Mouse (Mus musculus) heart, postnatal 0 days (tissue): ENCODE results near the gene Efna2. TPM values are rescaled to one million over a fixed set of nuclear protein-coding genes. Genes with fewer than 3 reads are reported as not detected.

ENCODE experiments used
- ATAC-seq: fragments of 200-750 bp; cut with Nextera tagmentation; 2 replicates; pipeline ENCODE4 v1.8.0; 2017; ENCODE audit warnings: low read depth, moderate number of reproducible peaks, moderate library complexity; ENCODE audit not compliant: insufficient read depth
- DNase-seq: peaks from one replicate; pipeline ENCODE4 v3.0.0-alpha.2; 2016; ENCODE audit warnings: low spot score
- H3K27ac ChIP-seq: fragments of 300-500 bp; sonication (generic); 2 replicates; pipeline ENCODE4 v1.5.1; 2014; ENCODE audit warnings: low read depth, mild to moderate bottlenecking
- H3K27me3 ChIP-seq: fragments of 300-500 bp; sonication (generic); 2 replicates; pipeline ENCODE4 v1.6.1; 2014; ENCODE audit warnings: low read length, mixed read lengths; ENCODE audit not compliant: control insufficient read depth, insufficient read depth
- H3K36me3 ChIP-seq: fragments of 300-500 bp; sonication (generic); replicated peaks from 2 replicates; pipeline ENCODE4 v1.6.1; 2014; ENCODE audit warnings: low read length, mixed read lengths; ENCODE audit not compliant: control insufficient read depth, insufficient read depth
- H3K4me1 ChIP-seq: fragments of 300-500 bp; sonication (generic); 2 replicates; pipeline ENCODE4 v1.6.1; 2014; ENCODE audit warnings: antibody characterized with exemption; ENCODE audit not compliant: control insufficient read depth, insufficient read depth
- H3K4me2 ChIP-seq: fragments of 300-500 bp; sonication (generic); 2 replicates; pipeline ENCODE4 v1.6.1; 2014; ENCODE audit warnings: low read depth, mild to moderate bottlenecking, low read length, moderate library complexity
- H3K4me3 ChIP-seq: fragments of 300-500 bp; sonication (generic); 2 replicates; pipeline ENCODE4 v1.5.1; 2014; ENCODE audit warnings: low read depth, low read length
- H3K9ac ChIP-seq: fragments of 300-500 bp; sonication (generic); replicated peaks from 2 replicates; pipeline ENCODE4 v1.6.1; 2014; ENCODE audit warnings: low read depth, low read length, mixed read lengths
- H3K9me3 ChIP-seq: fragments of 300-500 bp; sonication (generic); replicated peaks from 2 replicates; pipeline ENCODE4 v1.6.1; 2016; ENCODE audit warnings: low read length; ENCODE audit not compliant: control insufficient read depth
- CTCF ChIP-seq: IDR thresholded peaks from 2 replicates; pipeline ENCODE4 v1.5.1; 2016; ENCODE audit warnings: antibody characterized with exemption, control low read depth, low read depth
- EP300 ChIP-seq: IDR thresholded peaks from 2 replicates; pipeline ENCODE4 v1.6.1; 2016; ENCODE audit warnings: antibody characterized with exemption, low read depth
- WGBS: fragments of 180-500 bp; shearing (Covaris S2); extraction: QIAGEN DNeasy Blood & Tissue Kit; methylation state at CpG from one replicate; pipeline ENCODE4 v1.1.7; 2014; 5-methylcytosine and 5-hydroxymethylcytosine counted together
- polyA plus RNA-seq: library from polyadenylated mRNA; unstranded; fragments of >200 nt; fragmentation: Nextera tagmentation; extraction: Ambion mirVana; gene quantifications from 2 replicates; pipeline ENCODE4 v1.2.1, GENCODE M21; 2015
- total RNA-seq: library from RNA; depleted of rRNA; stranded (reverse); fragments of >200 nt; gene quantifications from 2 replicates; pipeline ENCODE4 v1.2.3, GENCODE M21; 2014; ENCODE audit warnings: low replicate concordance; rRNA removed

Gene Efna2
- total RNA-seq (2.4 and 3.0 TPM in 2 replicates), polyA plus RNA-seq (3.3 and 3.7 TPM in 2 replicates)

DNA sequence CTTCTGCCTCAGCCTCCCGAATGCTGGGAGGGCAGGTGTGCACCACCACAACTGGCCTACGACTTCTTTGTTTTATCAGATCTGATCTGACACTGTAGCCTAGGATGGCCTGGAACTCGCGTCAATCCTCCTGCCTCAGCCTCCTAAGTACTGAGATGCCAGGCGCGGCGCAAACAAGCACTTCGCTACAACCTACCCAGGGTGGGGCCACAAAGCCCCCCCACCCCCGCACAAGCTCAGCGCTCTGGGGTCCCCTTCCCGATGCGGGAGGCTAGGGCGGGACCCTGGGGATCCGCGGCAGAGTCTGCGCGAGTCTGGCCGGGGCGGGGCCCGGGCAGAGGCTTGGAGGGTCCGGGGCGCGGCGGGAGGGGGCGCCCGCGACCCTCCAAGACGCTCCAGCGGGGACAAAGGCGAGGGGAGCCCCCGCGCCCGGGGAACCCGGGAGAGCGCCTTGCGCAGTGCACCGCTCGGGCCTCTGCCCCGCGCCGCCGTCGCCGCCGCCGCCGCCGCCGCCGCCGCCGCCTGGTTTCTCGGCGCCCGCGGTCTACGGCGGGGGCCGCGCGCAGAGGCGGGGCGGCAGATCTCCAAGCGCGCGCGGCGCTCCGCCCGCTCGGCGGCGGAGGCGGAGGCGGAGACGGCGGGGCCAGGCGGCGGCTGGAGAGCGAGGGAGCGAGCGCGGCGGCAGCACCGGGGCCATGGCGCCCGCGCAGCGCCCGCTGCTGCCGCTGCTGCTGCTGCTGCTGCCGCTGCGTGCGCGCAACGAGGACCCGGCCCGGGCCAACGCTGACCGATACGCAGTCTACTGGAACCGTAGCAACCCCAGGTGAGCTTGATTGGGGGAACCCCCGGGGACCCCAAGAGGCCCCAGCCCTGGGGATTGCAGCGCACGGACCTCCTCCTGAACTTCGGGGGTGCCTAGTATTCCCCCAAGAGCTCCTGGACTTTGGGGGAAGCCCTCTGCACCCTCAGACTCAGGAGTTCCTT, at the start of gene Efna2:
TSS of gene Efna2 (plus strand) at position 415 of the 984 bp plus-strand sequence.
- peak; percentile 43 for DNase-seq

DNA sequence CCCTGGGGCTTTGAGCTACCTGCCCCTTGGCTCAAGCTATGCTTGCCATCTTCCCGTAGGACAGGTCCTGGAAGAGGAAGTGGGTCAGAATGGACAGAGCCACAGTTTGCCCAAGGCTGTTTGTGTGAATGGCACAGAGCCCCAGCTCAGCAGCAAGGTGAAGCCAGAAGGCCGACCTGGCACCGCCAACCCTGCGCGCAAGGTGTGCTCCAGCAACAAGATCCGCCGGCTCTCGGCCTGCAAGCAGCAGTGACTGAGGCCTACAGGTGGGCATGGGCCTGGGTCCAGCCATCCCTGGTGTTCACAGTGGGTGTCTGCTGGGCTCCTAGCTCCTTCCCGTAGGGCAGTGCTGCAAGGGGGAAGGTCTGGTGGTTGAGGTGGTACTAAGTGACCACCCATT, 49.4 kb upstream of the Efna2 start:
- no peaks in the 10 kb centered on the region for H3K27me3 ChIP-seq
- no peak overlapping the region for H3K4me2 ChIP-seq
- H3K9ac ChIP-seq = no peak overlapping the region
- ATAC-seq = no peak
- no peak overlapping the region for H3K27ac ChIP-seq
- no peak overlapping the region for H3K4me3 ChIP-seq
- TF ChIP-seq CTCF (no peak), EP300 (no peak)
- DNase-seq = no peak
- peaks cover 73% of the 10 kb centered on the region for H3K36me3 ChIP-seq
- 0 out of 2 replicates have a peak, but pooled peaks cover 4% of the 10 kb centered on the region for H3K4me1 ChIP-seq
- no peaks in the 10 kb centered on the region for H3K9me3 ChIP-seq
- 86% methylated on average over 9 of the region's 9 CpGs for WGBS

More for the DNA sequence above, at the start of gene Efna2:
- Histone ChIP-seq H3K36me3 (no peaks in the 10 kb centered on the region), H3K27ac (no peak within 1 kb of the TSS), H3K27me3 (0 out of 2 replicates have a peak, but pooled peaks cover 7% of the 10 kb centered on the region), H3K9ac (peak within 1 kb of the TSS; percentile 69), H3K4me1 (no peaks in the 10 kb centered on the region), H3K4me2 (peak within 1 kb of the TSS; percentile 77), H3K9me3 (no peaks in the 10 kb centered on the region), H3K4me3 (peak within 1 kb of the TSS; percentile 64)
- peak; percentile 33 for ATAC-seq
- 4% methylated on average over 42 of the region's 106 CpGs for WGBS
- no peak for TF ChIP-seq EP300
- TF ChIP-seq CTCF = no peak

DNA sequence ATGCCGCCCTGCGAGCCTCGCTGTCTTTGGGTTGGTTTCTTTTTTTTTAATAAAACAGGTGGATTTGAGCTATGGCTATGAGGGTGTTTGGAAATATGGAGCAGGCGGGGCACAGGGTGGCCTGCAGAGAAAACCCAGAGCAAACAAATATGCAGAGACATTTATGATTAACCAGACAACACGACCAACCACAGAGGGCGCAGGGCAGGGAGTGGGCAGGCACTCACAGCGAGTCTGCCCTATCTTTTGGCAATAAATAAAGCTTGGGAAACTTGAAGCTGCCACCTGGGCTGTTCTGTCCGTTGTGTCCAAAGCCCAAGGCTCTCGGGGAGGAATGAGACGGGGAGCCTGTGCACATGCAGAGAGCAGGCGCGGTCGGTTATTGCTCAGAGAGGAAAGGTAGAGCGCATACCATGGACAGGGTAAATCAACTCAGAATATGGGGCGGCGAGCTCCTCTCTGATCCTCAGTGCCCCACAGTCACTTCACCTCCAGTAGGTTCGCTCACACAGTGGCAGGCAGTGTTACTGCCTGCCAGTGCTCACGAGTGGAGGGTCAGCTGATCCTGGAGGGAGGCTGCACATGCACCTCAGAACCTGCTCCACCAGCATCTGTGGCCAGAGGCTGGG, 48.8 kb upstream of the Efna2 start:
- ATAC-seq (no peak), DNase-seq (no peak)
- no peak overlapping the region for H3K9ac ChIP-seq
- TF ChIP-seq EP300 (no peak), CTCF (no peak)
- 87% methylated on average over 18 of the region's 18 CpGs for WGBS
- no peaks in the 10 kb centered on the region for H3K27me3 ChIP-seq
- H3K36me3 ChIP-seq = peaks cover 66% of the 10 kb centered on the region
- no peak overlapping the region for H3K4me2 ChIP-seq
- H3K9me3 ChIP-seq = no peaks in the 10 kb centered on the region
- no peak overlapping the region for H3K4me3 ChIP-seq
- H3K27ac ChIP-seq = no peak overlapping the region
- 0 out of 2 replicates have a peak, but pooled peaks cover 4% of the 10 kb centered on the region for H3K4me1 ChIP-seq

DNA sequence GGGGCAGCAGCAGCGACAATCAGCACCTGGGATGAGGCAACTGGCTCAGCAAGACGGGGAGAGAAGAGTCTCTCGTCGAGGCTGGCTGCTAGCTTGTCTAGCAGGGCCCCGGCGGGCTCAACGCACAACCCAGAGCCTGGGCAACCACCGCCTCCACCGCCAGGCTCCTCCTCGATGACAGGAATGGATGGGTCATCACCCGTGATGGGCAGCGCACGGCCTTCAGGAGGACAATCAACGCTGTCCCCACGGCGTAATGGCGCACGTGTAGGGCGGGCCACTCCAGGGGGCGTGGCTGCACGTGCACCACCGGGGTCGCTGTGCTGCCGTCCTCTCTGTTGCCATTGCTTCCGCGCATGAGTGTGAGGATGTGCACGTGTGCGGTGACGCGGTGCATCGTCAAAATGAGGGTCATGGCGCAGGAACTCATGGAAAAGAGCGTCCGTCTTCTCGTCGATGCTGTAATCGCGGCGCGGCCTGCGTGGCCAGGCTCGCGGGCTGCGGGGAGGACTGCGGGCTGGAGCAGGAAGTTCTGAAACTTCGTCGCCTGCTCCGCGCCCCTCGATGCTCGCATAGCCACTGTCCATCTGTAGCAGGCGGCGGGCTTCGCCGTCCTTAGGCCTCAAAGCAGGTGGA, 47.8 kb upstream of the Efna2 start:
- Histone ChIP-seq H3K9ac (no peak overlapping the region), H3K4me2 (no peak overlapping the region), H3K4me1 (0 out of 2 replicates have a peak, but pooled peaks cover 4% of the 10 kb centered on the region), H3K4me3 (no peak overlapping the region), H3K9me3 (no peaks in the 10 kb centered on the region), H3K27ac (no peak overlapping the region), H3K36me3 (peaks cover 57% of the 10 kb centered on the region), H3K27me3 (peaks cover 2% of the 10 kb centered on the region; the same call in 1 of the 2 replicates)
- TF ChIP-seq EP300 = no peak
- TF ChIP-seq CTCF = no peak
- WGBS = 35% methylated on average over 55 of the region's 55 CpGs
- no peak for DNase-seq
- ATAC-seq = no peak

DNA sequence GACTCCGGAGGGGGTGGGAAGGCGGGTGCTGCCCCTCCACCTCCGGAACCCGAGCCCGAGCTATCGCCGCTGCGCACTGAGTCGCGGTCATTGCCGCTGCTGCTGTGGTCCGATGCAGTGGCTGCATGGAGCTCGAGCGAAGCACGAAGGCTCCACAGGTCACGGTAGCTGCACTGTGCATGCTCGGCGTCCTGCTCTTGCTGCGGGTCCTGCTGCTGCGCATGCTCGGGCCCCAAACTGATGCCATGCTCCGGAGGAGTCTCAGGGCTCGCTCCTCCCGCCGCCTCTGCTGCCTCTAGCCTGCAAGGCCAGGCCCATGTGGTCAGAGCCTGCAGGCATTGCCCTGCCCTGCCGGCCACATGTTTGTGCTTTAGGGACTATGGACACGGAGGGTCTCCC, 47.3 kb upstream of the Efna2 start:
- 63% methylated on average over 27 of the region's 27 CpGs for WGBS
- peaks cover 6% of the 10 kb centered on the region; the same call in 1 of the 2 replicates for H3K27me3 ChIP-seq
- TF ChIP-seq CTCF (no peak), EP300 (no peak)
- DNase-seq = no peak
- H3K4me2 ChIP-seq = no peak overlapping the region
- no peaks in the 10 kb centered on the region for H3K9me3 ChIP-seq
- 0 out of 2 replicates have a peak, but pooled peaks cover 4% of the 10 kb centered on the region for H3K4me1 ChIP-seq
- H3K36me3 ChIP-seq = peaks cover 52% of the 10 kb centered on the region
- H3K27ac ChIP-seq = no peak overlapping the region
- no peak overlapping the region for H3K4me3 ChIP-seq
- ATAC-seq = no peak
- no peak overlapping the region for H3K9ac ChIP-seq
